Mouse (Mus musculus): ENCODE data around the gene Ugt1a9. TPM values are rescaled to one million over a fixed set of nuclear protein-coding genes. Genes with fewer than 3 reads are reported as not detected.

The Ugt1a9 gene
- total RNA-seq, 2 experiments from 2014 or later: not detected

- DNase-seq: peak in 1 of 2 experiments; percentile 4
These were observed 149.7 kb downstream of the Ugt1a9 start for GRCm38 (mm10) chr1:88220336-88220735.

GRCm38 (mm10) chr1:88222216-88222615, 151.6 kb downstream of the Ugt1a9 start:
- DNase-seq: no peak

- peak; percentile 4 to 13 for DNase-seq
These were observed 152.5 kb downstream of the Ugt1a9 start for GRCm38 (mm10) chr1:88223011-88223515.

GRCm38 (mm10) chr1:88223591-88223990, 153.0 kb downstream of the Ugt1a9 start:
- peak; percentile 9 to 17 for DNase-seq

- DNase-seq: peak; percentile 29 to 49
These were observed 153.6 kb downstream of the Ugt1a9 start for GRCm38 (mm10) chr1:88224029-88224776.

GRCm38 (mm10) chr1:88225301-88225700, 154.7 kb downstream of the Ugt1a9 start:
- DNase-seq: peak in 1 of 2 experiments; percentile 14

- DNase-seq: peak; percentile 3 to 14
These were observed 155.1 kb downstream of the Ugt1a9 start for GRCm38 (mm10) chr1:88225741-88226140.

GRCm38 (mm10) chr1:88226670-88227379, 156.2 kb downstream of the Ugt1a9 start, which contains the start of gene Mroh2a:
Mroh2a (plus strand) TSS chr1:88226986.
- DNase-seq: peak; percentile 45 to 78

- peak; percentile 22 to 24 for DNase-seq
These were observed 156.9 kb downstream of the Ugt1a9 start for GRCm38 (mm10) chr1:88227482-88227881.

- DNase-seq: peak; percentile 6 to 16
These were observed 157.5 kb downstream of the Ugt1a9 start for GRCm38 (mm10) chr1:88228121-88228520.

GRCm38 (mm10) chr1:88229566-88229965, 159.0 kb downstream of the Ugt1a9 start:
- no peak for DNase-seq

- DNase-seq: no peak
These were observed 159.4 kb downstream of the Ugt1a9 start for GRCm38 (mm10) chr1:88229986-88230385.

- no peak for DNase-seq
These were observed 159.8 kb downstream of the Ugt1a9 start for GRCm38 (mm10) chr1:88230421-88230820.

- DNase-seq: no peak
These were observed 160.6 kb downstream of the Ugt1a9 start for GRCm38 (mm10) chr1:88230981-88231802.

GRCm38 (mm10) chr1:88231803-88232499, 161.4 kb downstream of the Ugt1a9 start:
- DNase-seq: no peak

- DNase-seq: no peak
These were observed 162.2 kb downstream of the Ugt1a9 start for GRCm38 (mm10) chr1:88232664-88233380.

GRCm38 (mm10) chr1:88233421-88234247, 163.0 kb downstream of the Ugt1a9 start:
- no peak for DNase-seq

- DNase-seq: no peak
These were observed 163.6 kb downstream of the Ugt1a9 start for GRCm38 (mm10) chr1:88234248-88234610.

GRCm38 (mm10) chr1:88234646-88235045, 164.0 kb downstream of the Ugt1a9 start:
- DNase-seq: no peak

All from heart, adult 18-20 months (tissue).